Mouse (Mus musculus) small intestine, adult 2 months (tissue): Measurements from ENCODE around the gene Polr2c. TPM values are rescaled to one million over a fixed set of nuclear protein-coding genes. Genes with fewer than 3 reads are reported as not detected.
"Not testable (repeated sequence)": the region's sequence is repeated elsewhere in the genome, so short reads cannot be mapped to it uniquely, and the experiment has no call there.

ENCODE experiments used
- H3K27ac ChIP-seq: fragments of 200-500 bp; 2 replicates; pipeline ENCODE4 v1.5.1; 2012; ENCODE audit warnings: low read depth, low read length, control low read depth, inconsistent platforms; ENCODE audit not compliant: insufficient read depth
- H3K27me3 ChIP-seq: fragments of 200-500 bp; 2 replicates; pipeline ENCODE4 v1.6.1; 2012; ENCODE audit warnings: mild to moderate bottlenecking, moderate library complexity, low read length, inconsistent platforms; ENCODE audit not compliant: control insufficient read depth, insufficient read depth
- H3K36me3 ChIP-seq: fragments of 200-500 bp; 2 replicates; pipeline ENCODE4 v1.6.1; 2012; ENCODE audit warnings: mild to moderate bottlenecking, low read length, control low read depth, inconsistent platforms; ENCODE audit not compliant: control insufficient read depth, insufficient read depth
- H3K4me1 ChIP-seq: fragments of 200-500 bp; 2 replicates; pipeline ENCODE4 v1.6.1; 2012; ENCODE audit warnings: low read length, inconsistent platforms, mixed read lengths; ENCODE audit not compliant: control insufficient read depth, insufficient read depth, insufficient read length
- H3K4me3 ChIP-seq: fragments of 200-500 bp; 2 replicates; pipeline ENCODE4 v1.5.1; 2012; ENCODE audit warnings: low read depth, mild to moderate bottlenecking, control low read depth, inconsistent platforms, low read length, moderate library complexity
- CTCF ChIP-seq: fragments of 200-500 bp; IDR thresholded peaks from 2 replicates; pipeline ENCODE4 v1.5.1; 2012; ENCODE audit warnings: low read depth, mild to moderate bottlenecking, control low read depth, inconsistent platforms, low read length, moderate library complexity, mixed read lengths; ENCODE audit not compliant: insufficient replicate concordance, insufficient read length; ENCODE audit errors: extremely low read depth
- POLR2A ChIP-seq: fragments of 200-500 bp; IDR thresholded peaks from 2 replicates; pipeline ENCODE4 v1.6.1; 2012; ENCODE audit warnings: low read depth, mild to moderate bottlenecking, control low read depth, inconsistent platforms, low read length, moderate library complexity
- WGBS: fragments of 180-500 bp; shearing (Covaris S2); methylation state at CpG from one replicate; pipeline ENCODE4 v1.1.7; 2018; 5-methylcytosine and 5-hydroxymethylcytosine counted together
- polyA plus RNA-seq: library from polyadenylated mRNA; depleted of rRNA; stranded (reverse); fragments of >200 nt; gene quantifications from 2 replicates; pipeline ENCODE4 v1.2.3, GENCODE M21; 2012

Polr2c gene
- polyA plus RNA-seq, 1 experiment, result 57.1 TPM

GRCm38 (mm10) chr8:94828284-94828683 lies 29.0 kb upstream of the Polr2c start:
- 80% methylated on average over 6 of the region's 6 CpGs for WGBS
- no peak overlapping the region for H3K4me3 ChIP-seq
- H3K27me3 ChIP-seq, result no peaks in the 10 kb centered on the region
- no peak for TF ChIP-seq CTCF
- H3K36me3 ChIP-seq, result peaks cover 64% of the 10 kb centered on the region
- no peak overlapping the region for H3K27ac ChIP-seq
- no peaks in the 10 kb centered on the region for H3K4me1 ChIP-seq

- not testable (repeated sequence) for H3K27me3 ChIP-seq, H3K4me3 ChIP-seq, H3K4me1 ChIP-seq, H3K27ac ChIP-seq
- peaks cover 21% of the 10 kb centered on the region for H3K36me3 ChIP-seq
- 31% methylated on average over 7 of the region's 7 CpGs for WGBS
Measured at GRCm38 (mm10) chr8:94833901-94834405, 23.3 kb upstream of the Polr2c start.

DNA sequence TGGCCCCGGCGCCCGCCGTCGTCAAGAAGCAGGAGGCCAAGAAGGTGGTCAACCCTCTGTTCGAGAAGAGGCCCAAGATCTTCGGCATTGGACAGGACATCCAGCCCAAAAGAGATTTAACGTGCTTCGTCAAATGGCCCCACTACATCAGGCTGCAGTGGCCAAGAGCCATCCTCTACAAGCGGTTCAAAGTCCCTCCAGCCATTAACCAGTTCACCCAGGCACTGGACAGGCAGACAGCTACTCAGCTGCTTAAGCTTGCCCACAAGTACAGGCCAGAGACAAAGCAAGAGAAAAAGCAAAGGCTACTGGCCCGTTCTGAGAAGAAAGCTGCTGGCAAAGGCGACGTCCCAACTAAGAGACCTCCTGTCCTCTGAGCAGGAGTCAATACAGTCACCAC lies 21.5 kb upstream of the Polr2c start:
- not testable (repeated sequence) for H3K27ac ChIP-seq, H3K4me1 ChIP-seq, H3K27me3 ChIP-seq, H3K4me3 ChIP-seq
- WGBS, result 91% methylated on average over 13 of the region's 13 CpGs
- H3K36me3 ChIP-seq, result peaks cover 11% of the 10 kb centered on the region

GRCm38 (mm10) chr8:94836456-94837240 lies 20.6 kb upstream of the Polr2c start:
- Histone ChIP-seq H3K36me3 (peaks cover 5% of the 10 kb centered on the region), H3K4me3 (peak overlapping the region; percentile 51), H3K27ac (peak overlapping the region; percentile 76; the same call in 1 of the 2 replicates), H3K4me1 (peaks cover 5% of the 10 kb centered on the region), H3K27me3 (no peaks in the 10 kb centered on the region)
- no peak for TF ChIP-seq CTCF
- no peak for TF ChIP-seq POLR2A
- 43% methylated on average over 11 of the region's 11 CpGs for WGBS

DNA sequence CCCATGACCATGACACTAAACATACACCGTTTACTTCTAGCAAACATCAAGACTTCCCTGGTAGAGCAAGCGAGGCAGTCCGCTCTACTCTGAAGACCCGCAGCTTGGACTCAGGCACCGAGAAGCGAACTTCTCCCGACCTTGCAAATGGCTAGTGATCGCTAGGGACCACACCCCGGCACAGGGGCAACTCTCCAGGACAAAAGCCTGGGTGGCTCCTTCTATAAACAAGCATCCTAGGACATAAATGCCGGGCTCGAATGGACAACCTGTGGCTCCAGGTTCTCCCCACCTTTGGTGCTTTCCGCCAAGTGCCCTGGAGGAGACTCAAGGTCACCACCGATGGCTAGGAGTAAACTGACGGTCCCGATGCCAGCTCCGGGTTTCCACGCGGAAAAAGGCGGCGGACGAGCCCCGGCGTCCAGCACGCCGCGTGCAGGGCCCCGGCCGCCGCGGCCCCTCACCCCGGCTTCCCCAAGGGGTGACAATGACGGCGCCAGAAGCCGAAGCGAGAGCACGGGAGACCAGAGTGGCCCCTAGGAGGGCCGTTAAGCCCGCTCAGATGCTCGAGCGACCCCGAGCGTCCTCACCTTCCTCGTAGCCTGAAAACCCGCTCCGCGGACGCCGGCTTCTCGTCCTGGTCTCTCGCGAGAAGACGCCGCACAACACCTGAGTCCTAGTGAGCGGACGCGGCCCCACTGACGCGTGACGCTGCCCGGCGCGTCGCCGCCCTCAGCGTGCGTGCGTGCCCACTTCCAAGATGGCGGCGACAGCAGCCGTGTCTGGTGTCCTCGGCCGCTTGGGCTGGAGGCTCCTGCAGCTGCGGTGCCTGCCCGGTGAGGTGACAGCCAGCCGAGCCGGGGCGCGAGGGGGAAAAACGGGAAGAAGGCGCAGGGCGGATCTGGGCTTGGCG lies 19.3 kb upstream of the Polr2c start, which contains the start of the genes Coq9 and Ciapin1:
Gene Coq9, plus strand, starts transcription at position 660 of the 913 bp plus-strand sequence.
Gene Ciapin1, minus strand, starts transcription at position 697 of the 913 bp plus-strand sequence.
- under 1% methylated on average over 82 of the region's 82 CpGs for WGBS
- peak within 1 kb of the TSS; percentile 87 for H3K4me3 ChIP-seq
- TF ChIP-seq CTCF (no peak), POLR2A (peak; percentile 86)

DNA sequence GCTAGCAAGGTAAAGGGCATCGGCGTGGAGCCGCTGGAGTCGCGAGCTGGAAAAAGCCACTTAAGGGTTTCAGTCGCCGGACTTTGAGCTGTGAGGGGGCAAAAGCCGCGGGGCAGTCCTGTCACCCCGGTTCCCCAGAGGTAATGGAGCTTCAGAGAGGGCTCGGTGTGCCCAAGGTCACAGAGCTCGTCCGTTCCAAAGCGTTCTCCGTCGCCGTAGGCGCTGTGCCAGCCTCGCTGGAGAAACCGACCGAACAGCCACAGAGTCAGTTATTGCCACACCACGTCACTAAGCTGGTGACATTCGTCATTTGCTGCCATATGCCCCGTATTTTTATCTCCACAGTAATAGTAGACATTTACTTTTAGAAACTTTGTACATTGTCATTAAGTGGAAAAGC lies 18.6 kb upstream of the Polr2c start:
- no peaks in the 10 kb centered on the region for H3K27me3 ChIP-seq
- H3K4me1 ChIP-seq, result peaks cover 5% of the 10 kb centered on the region
- H3K4me3 ChIP-seq, result peak overlapping the region; percentile 87
- WGBS, result under 1% methylated on average over 24 of the region's 24 CpGs
- H3K27ac ChIP-seq, result peak overlapping the region; percentile 95
- TF ChIP-seq POLR2A (peak; percentile 7; the same call in 1 of the 2 replicates), CTCF (no peak)
- peaks cover 9% of the 10 kb centered on the region for H3K36me3 ChIP-seq

More for the DNA sequence above, 19.3 kb upstream of the Polr2c start, which contains the start of the genes Coq9 and Ciapin1:
- Histone ChIP-seq H3K36me3 (peaks cover 5% of the 10 kb centered on the region), H3K27ac (peak within 1 kb of the TSS; percentile 95), H3K4me1 (peaks cover 5% of the 10 kb centered on the region), H3K27me3 (no peaks in the 10 kb centered on the region)

DNA sequence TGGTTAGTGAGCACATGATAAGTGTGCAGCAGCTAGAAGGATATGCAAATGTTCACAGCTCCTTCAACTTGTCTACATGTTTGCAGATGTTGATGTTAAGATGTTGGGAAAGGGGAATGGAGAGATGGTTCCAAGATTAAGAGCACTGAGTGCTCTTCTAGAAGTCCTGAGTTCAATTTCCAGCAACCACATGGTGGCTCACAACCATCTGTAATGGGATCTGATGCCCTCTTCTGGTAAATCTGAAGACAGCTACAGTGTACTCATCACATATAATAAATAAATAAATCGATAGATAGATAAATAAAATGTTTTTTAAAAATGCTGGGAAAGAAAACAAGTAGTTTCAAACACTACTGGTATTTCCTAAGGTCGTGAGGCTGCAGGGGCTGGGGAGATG lies 16.1 kb upstream of the Polr2c start:
- TF ChIP-seq CTCF, result no peak
- TF ChIP-seq POLR2A, result no peak
- H3K27me3 ChIP-seq, result no peaks in the 10 kb centered on the region
- no peak overlapping the region for H3K27ac ChIP-seq
- no peak overlapping the region for H3K4me3 ChIP-seq
- 45% methylated on average over 2 of the region's 2 CpGs for WGBS
- H3K4me1 ChIP-seq, result peaks cover 5% of the 10 kb centered on the region; the same call in 1 of the 2 replicates
- peaks cover 34% of the 10 kb centered on the region for H3K36me3 ChIP-seq
